Mouse (Mus musculus) ES-Bruce4 (cell line): Measurements from ENCODE around the gene Lrrc8c.

Source experiments
- CTCF ChIP-seq: IDR thresholded peaks from one replicate; pipeline ENCODE4 v1.8.1; 2011; ENCODE audit warnings: low read depth, low read length
- EP300 ChIP-seq: IDR thresholded peaks from 2 replicates; pipeline ENCODE4 v1.6.1; 2011; ENCODE audit warnings: low read depth, low read length; ENCODE audit not compliant: insufficient read depth
- POLR2A ChIP-seq: IDR thresholded peaks from one replicate; pipeline ENCODE4 v1.8.1; 2011; ENCODE audit warnings: low read length; ENCODE audit not compliant: insufficient read depth

- TF ChIP-seq CTCF (no peak), EP300 (no peak), POLR2A (no peak)
Measured at GRCm38 (mm10) chr5:105568043-105568747, 49.0 kb downstream of the Lrrc8c start.
